Mouse (Mus musculus): ENCODE data around the gene Eloa. TPM values are rescaled to one million over a fixed set of nuclear protein-coding genes. Genes with fewer than 3 reads are reported as not detected.
A peak's percentile ranks its signal among the peaks of the same experiment; 100 is the strongest.

Eloa gene
- polyA plus RNA-seq, 1 experiment from 2014 or later: 34.6 TPM

DNA sequence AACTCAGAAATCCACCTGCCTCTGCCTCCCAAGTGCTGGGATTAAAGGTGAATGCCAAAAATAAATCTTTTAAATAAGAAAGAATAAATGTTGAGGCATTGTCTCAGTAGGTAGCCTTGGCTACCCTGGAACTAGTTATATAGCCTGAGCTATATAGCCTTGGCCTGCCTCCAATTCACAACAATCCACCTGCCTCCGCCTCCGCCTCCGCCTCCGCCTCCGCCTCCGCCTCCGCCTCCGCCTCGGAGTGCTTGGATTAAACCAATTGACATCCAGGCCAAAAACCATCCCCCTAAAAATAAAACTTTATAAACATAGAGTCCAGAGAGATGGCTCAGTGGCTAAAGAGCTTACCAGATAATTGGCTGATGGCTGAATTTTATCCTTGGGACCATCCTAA, 1.4 kb upstream of the Eloa start:
- WGBS: 91% methylated on average over 9 of the region's 9 CpGs
- Histone ChIP-seq H3K4me1 (ENCODE audit: control insufficient read depth, insufficient read depth, low read length) (peaks cover 9% of the 10 kb centered on the region), H3K9ac (ENCODE audit: low read length) (no peak overlapping the region), H3K4me2 (ENCODE audit: low read depth, low read length) (no peak overlapping the region), H3K36me3 (ENCODE audit: control insufficient read depth, insufficient read depth) (no peaks in the 10 kb centered on the region), H3K4me3 (ENCODE audit: low read length) (no peak overlapping the region), H3K27ac (ENCODE audit: low read length) (no peak overlapping the region), H3K9me3 (replicated peaks; ENCODE audit: control insufficient read depth, low read length) (no peaks in the 10 kb centered on the region), H3K27me3 (ENCODE audit: control insufficient read depth, insufficient read depth, low read length) (no peaks in the 10 kb centered on the region)
- no peak for ATAC-seq (replicated peaks; ENCODE audit: extremely low read depth, insufficient read depth, low FRiP score)

DNA sequence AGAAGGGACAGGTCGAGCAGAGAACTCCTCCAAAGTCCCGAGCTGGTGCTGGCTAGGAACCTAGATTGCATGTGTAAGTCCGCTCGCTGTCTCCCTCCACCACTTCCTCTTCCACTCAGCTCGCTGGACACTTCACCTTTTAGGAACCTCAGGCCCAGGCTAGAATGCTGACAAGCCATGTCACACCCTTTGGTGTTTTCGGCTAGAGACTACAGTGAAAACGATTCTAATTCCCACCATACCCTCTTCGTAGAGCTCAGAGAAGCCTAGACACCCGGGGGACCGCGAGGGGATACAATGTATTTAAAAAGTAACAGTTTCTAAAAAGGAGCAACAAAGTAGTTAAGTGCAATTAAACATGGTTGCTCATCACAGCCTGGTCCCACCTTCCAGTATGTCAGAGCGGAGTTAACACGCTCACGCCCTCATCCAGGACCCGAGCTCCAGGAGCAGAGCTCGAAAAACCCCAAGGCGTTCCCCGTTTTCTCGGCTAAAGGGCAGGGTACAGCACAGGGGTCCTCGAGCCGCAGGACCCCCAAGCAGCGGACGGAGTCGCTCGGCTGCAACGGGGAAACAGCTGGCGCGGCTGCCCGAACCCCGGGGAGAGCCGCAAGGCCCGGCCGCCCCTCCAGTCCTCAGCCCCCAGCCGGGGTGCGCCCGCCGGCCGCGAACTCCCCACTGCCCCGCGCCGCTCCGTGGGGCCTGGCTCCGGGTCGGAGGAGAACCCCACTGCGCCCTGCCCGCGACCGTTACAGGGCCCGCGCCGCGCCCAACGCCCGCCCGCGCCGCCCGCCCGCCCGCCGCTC, 617 bp downstream of the Eloa start:
- H3K27ac ChIP-seq (ENCODE audit: low read length): peak overlapping the region; percentile 89
- peak overlapping the region; percentile 100 for H3K9ac ChIP-seq (ENCODE audit: low read length)
- no peaks in the 10 kb centered on the region for H3K9me3 ChIP-seq (replicated peaks; ENCODE audit: control insufficient read depth, low read length)
- peak; percentile 63 for ATAC-seq (replicated peaks; ENCODE audit: extremely low read depth, insufficient read depth, low FRiP score)
- peaks cover 9% of the 10 kb centered on the region for H3K4me1 ChIP-seq (ENCODE audit: control insufficient read depth, insufficient read depth, low read length)
- H3K4me3 ChIP-seq (ENCODE audit: low read length): peak overlapping the region; percentile 100
- H3K36me3 ChIP-seq (ENCODE audit: control insufficient read depth, insufficient read depth): no peaks in the 10 kb centered on the region
- WGBS: under 1% methylated on average over 45 of the region's 62 CpGs
- H3K27me3 ChIP-seq (ENCODE audit: control insufficient read depth, insufficient read depth, low read length): no peaks in the 10 kb centered on the region
- H3K4me2 ChIP-seq (ENCODE audit: low read depth, low read length): peak overlapping the region; percentile 74

DNA sequence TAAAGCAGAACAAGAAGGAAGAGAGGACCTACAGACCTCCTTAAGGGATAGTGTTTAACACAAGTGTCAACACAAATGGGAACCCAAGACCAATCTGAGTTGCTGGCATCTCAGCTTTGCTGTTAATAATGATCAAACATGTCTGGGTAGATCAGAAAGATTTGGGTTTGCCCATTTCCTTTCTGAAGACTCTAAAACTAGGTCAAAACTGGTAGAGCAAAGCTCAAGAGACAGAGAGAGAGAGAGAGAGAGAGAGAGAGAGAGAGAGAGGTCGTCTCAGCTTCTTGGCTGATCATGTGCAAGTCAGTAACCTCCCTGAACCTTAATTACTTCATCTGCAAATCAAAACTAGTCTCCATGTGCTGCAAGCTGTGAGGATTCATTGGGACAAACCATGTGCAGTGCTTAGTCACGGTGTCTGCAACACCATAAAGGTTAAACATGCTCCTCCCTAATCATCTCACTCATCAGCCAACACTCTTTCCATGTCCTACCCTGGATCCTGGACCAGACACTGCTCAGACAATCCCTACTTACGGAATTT, 5.4 kb downstream of the Eloa start:
- no peak overlapping the region for H3K4me2 ChIP-seq (ENCODE audit: low read depth, low read length)
- H3K9me3 ChIP-seq (replicated peaks; ENCODE audit: control insufficient read depth, low read length): no peaks in the 10 kb centered on the region
- H3K9ac ChIP-seq (ENCODE audit: low read length): no peak overlapping the region
- no peak overlapping the region for H3K4me3 ChIP-seq (ENCODE audit: low read length)
- peaks cover 9% of the 10 kb centered on the region for H3K4me1 ChIP-seq (ENCODE audit: control insufficient read depth, insufficient read depth, low read length)
- H3K36me3 ChIP-seq (ENCODE audit: control insufficient read depth, insufficient read depth): peaks cover 17% of the 10 kb centered on the region
- no peaks in the 10 kb centered on the region for H3K27me3 ChIP-seq (ENCODE audit: control insufficient read depth, insufficient read depth, low read length)
- no peak overlapping the region for H3K27ac ChIP-seq (ENCODE audit: low read length)
- 78% methylated on average over 3 of the region's 3 CpGs for WGBS
- no peak for ATAC-seq (replicated peaks; ENCODE audit: extremely low read depth, insufficient read depth, low FRiP score)

DNA sequence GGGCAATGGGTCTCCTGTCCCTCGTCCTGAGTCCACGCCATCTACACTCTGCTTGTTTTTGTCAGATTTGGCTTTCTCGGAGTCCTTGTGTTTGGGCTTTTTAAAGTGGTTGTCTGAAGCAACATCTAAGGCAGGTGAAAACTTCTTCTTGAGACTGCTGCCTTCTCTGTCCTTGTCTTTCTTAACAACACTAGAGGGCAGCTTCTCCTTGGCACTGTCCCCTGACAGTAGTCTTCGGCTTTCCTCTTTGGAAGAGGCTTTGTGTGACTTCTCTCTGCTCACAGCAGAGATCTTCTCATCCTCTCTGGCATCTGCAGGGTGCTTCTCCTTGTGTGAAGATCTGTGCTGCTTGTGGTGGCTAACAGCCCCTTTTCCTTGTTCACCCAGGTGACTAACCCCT, 11.0 kb downstream of the Eloa start:
- H3K4me1 ChIP-seq (ENCODE audit: control insufficient read depth, insufficient read depth, low read length): no peaks in the 10 kb centered on the region
- no peak overlapping the region for H3K4me3 ChIP-seq (ENCODE audit: low read length)
- ATAC-seq (replicated peaks; ENCODE audit: extremely low read depth, insufficient read depth, low FRiP score): no peak
- H3K9ac ChIP-seq (ENCODE audit: low read length): no peak overlapping the region
- WGBS: 84% methylated on average over 4 of the region's 4 CpGs
- peaks cover 64% of the 10 kb centered on the region for H3K36me3 ChIP-seq (ENCODE audit: control insufficient read depth, insufficient read depth)
- H3K9me3 ChIP-seq (replicated peaks; ENCODE audit: control insufficient read depth, low read length): no peaks in the 10 kb centered on the region
- no peak overlapping the region for H3K4me2 ChIP-seq (ENCODE audit: low read depth, low read length)
- H3K27me3 ChIP-seq (ENCODE audit: control insufficient read depth, insufficient read depth, low read length): no peaks in the 10 kb centered on the region
- H3K27ac ChIP-seq (ENCODE audit: low read length): no peak overlapping the region

DNA sequence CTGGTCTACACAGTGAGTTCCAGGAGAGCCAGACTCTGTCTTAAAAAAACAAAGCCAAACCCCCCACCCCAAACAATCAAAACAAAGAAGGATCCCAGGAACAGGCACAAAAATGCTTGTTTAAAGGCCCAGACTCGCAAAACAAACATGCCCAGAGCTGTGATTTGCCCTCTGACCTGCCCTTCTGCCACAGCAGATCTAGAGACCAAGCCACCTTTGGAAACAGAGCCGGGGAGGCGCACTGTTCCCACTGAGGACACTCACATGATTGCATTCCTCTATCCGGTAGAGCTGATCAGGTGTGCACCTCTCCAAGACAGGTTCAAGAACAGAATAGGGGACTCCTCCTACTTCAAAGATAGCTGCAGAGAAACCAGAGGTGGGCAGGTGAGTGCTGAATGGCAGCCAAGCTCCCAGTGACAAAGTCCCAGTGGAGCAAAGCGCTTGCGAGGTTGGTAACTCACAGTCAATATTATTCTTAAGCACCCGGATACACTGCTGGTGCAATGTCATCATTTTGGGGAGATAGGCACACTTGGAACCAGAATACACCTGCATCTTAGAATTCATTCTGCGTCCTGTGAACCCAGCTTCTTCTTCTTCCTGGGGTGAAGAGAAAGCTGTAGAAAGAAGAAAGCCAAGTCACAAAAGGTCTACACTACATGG, 12.6 kb downstream of the Eloa start:
- Histone ChIP-seq H3K27ac (ENCODE audit: low read length) (no peak overlapping the region), H3K9ac (ENCODE audit: low read length) (no peak overlapping the region), H3K27me3 (ENCODE audit: control insufficient read depth, insufficient read depth, low read length) (no peaks in the 10 kb centered on the region), H3K4me2 (ENCODE audit: low read depth, low read length) (no peak overlapping the region), H3K4me1 (ENCODE audit: control insufficient read depth, insufficient read depth, low read length) (no peaks in the 10 kb centered on the region), H3K4me3 (ENCODE audit: low read length) (no peak overlapping the region), H3K9me3 (replicated peaks; ENCODE audit: control insufficient read depth, low read length) (no peaks in the 10 kb centered on the region), H3K36me3 (ENCODE audit: control insufficient read depth, insufficient read depth) (peaks cover 77% of the 10 kb centered on the region)
- WGBS: 89% methylated on average over 8 of the region's 8 CpGs
- no peak for ATAC-seq (replicated peaks; ENCODE audit: extremely low read depth, insufficient read depth, low FRiP score)

DNA sequence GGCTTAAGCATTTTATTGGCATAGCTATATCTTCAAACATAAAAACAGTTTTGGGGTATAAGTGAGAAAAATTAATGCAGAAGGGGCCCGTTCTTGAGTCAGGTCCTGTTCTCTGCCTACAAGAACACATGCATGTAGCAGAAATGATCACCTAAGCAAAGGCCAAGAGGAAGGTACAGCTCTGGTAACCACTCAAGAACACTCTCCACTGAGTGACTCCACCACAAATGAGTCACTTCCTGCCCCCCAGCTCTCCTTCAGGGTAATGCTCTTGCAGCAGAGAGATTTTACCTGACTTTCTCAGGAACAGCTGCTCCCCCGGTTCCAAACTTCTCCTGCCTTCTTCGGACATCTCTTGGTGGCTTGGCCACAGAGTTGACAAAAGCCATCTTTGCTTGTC, 14.7 kb downstream of the Eloa start:
- H3K4me3 ChIP-seq (ENCODE audit: low read length): no peak overlapping the region
- H3K9ac ChIP-seq (ENCODE audit: low read length): no peak overlapping the region
- no peak overlapping the region for H3K27ac ChIP-seq (ENCODE audit: low read length)
- H3K36me3 ChIP-seq (ENCODE audit: control insufficient read depth, insufficient read depth): peaks cover 73% of the 10 kb centered on the region
- no peak for ATAC-seq (replicated peaks; ENCODE audit: extremely low read depth, insufficient read depth, low FRiP score)
- H3K27me3 ChIP-seq (ENCODE audit: control insufficient read depth, insufficient read depth, low read length): no peaks in the 10 kb centered on the region
- H3K4me1 ChIP-seq (ENCODE audit: control insufficient read depth, insufficient read depth, low read length): no peaks in the 10 kb centered on the region
- no peaks in the 10 kb centered on the region for H3K9me3 ChIP-seq (replicated peaks; ENCODE audit: control insufficient read depth, low read length)
- H3K4me2 ChIP-seq (ENCODE audit: low read depth, low read length): no peak overlapping the region
- 91% methylated on average over 3 of the region's 3 CpGs for WGBS

DNA sequence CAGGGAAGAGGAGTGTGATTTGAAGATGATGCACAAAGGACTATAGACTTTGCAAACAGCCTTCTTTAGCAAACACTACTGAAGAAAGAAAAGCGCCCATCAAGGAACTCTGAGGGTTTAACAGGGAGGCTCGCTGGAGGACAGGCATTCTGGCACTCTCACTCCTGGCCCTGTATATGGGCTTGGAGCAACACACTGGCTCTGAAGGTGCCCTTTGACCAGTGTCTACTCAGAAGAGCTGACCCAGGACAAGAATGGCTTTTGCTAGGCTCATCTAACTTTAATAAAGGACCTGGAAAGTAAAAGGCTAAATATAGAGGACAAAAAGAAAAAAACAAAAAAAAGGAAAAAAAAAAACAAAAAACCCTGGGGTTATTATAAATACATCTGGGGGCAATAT, 16.6 kb downstream of the Eloa start:
- WGBS: 82% methylated on average over 2 of the region's 2 CpGs
- peaks cover 55% of the 10 kb centered on the region for H3K36me3 ChIP-seq (ENCODE audit: control insufficient read depth, insufficient read depth)
- no peak for ATAC-seq (replicated peaks; ENCODE audit: extremely low read depth, insufficient read depth, low FRiP score)

DNA sequence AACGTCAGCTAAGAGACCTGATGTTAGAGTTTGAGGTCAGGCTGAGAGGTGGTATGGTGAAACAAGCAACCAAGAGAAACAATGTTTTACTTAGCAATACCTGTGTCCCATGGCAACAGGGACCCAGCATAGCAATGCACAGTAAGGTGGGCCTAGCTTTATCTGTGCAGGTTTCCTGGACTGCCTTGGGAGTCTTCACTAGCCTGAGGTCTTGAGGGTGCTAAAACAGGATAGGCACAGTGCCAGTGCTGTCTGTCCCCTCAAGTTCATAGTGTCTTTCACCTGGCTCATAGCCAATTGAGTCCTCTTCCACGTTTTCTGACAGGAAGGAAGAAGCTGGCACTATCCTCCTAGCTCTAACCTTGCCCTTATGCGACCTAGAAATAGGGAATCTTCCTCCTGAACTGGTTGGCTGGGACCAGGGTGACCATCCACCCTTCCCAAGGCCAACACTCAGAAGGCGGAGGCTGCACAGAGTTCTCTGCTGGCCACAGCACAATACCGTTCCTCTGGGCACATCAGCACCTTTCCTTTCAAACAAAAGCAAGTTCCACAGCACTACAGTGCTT, 17.4 kb downstream of the Eloa start:
- no peak for ATAC-seq (replicated peaks; ENCODE audit: extremely low read depth, insufficient read depth, low FRiP score)
- no peaks in the 10 kb centered on the region for H3K27me3 ChIP-seq (ENCODE audit: control insufficient read depth, insufficient read depth, low read length)
- H3K4me1 ChIP-seq (ENCODE audit: control insufficient read depth, insufficient read depth, low read length): no peaks in the 10 kb centered on the region
- H3K9ac ChIP-seq (ENCODE audit: low read length): no peak overlapping the region
- H3K36me3 ChIP-seq (ENCODE audit: control insufficient read depth, insufficient read depth): peaks cover 49% of the 10 kb centered on the region
- H3K4me3 ChIP-seq (ENCODE audit: low read length): no peak overlapping the region
- 67% methylated on average over 5 of the region's 5 CpGs for WGBS
- H3K27ac ChIP-seq (ENCODE audit: low read length): no peak overlapping the region
- H3K9me3 ChIP-seq (replicated peaks; ENCODE audit: control insufficient read depth, low read length): no peaks in the 10 kb centered on the region
- H3K4me2 ChIP-seq (ENCODE audit: low read depth, low read length): no peak overlapping the region

More for the DNA sequence above, 16.6 kb downstream of the Eloa start:
- Histone ChIP-seq H3K4me1 (ENCODE audit: control insufficient read depth, insufficient read depth, low read length) (no peaks in the 10 kb centered on the region), H3K4me3 (ENCODE audit: low read length) (no peak overlapping the region), H3K27ac (ENCODE audit: low read length) (no peak overlapping the region), H3K27me3 (ENCODE audit: control insufficient read depth, insufficient read depth, low read length) (no peaks in the 10 kb centered on the region), H3K9ac (ENCODE audit: low read length) (no peak overlapping the region), H3K4me2 (ENCODE audit: low read depth, low read length) (no peak overlapping the region), H3K9me3 (replicated peaks; ENCODE audit: control insufficient read depth, low read length) (no peaks in the 10 kb centered on the region)

DNA sequence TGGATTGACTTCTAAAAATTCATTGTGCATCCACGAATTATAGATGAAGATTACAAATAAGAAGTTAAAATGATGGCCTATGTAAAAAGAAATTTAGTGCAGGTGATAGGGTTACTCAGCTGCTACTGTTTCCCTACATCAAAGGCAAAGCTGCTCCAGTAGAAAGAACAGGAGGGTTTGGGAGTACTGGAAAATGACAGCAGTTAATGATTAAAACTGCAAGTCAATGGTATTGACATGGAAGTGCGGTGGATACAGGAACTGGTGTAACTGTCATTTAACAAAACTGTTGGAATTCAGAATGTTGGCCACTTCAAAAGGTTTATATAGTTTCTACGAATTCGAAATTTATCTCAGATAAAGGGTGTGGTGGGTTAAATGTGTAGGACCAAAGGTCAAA, 26.4 kb downstream of the Eloa start:
- no peak overlapping the region for H3K9ac ChIP-seq (ENCODE audit: low read length)
- no peak overlapping the region for H3K4me3 ChIP-seq (ENCODE audit: low read length)
- H3K4me1 ChIP-seq (ENCODE audit: control insufficient read depth, insufficient read depth, low read length): no peaks in the 10 kb centered on the region
- peaks cover 10% of the 10 kb centered on the region for H3K9me3 ChIP-seq (replicated peaks; ENCODE audit: control insufficient read depth, low read length)
- H3K27me3 ChIP-seq (ENCODE audit: control insufficient read depth, insufficient read depth, low read length): no peaks in the 10 kb centered on the region
- no peak overlapping the region for H3K27ac ChIP-seq (ENCODE audit: low read length)
- H3K4me2 ChIP-seq (ENCODE audit: low read depth, low read length): no peak overlapping the region
- no peak for ATAC-seq (replicated peaks; ENCODE audit: extremely low read depth, insufficient read depth, low FRiP score)
- WGBS: 78% methylated on average over 4 of the region's 4 CpGs
- H3K36me3 ChIP-seq (ENCODE audit: control insufficient read depth, insufficient read depth): no peaks in the 10 kb centered on the region

All from heart, embryonic 16.5 days (tissue).